Mouse (Mus musculus): ENCODE measurements around the gene Rfx3. TPM values are rescaled to one million over a fixed set of nuclear protein-coding genes. Genes with fewer than 3 reads are reported as not detected.
A peak's percentile ranks its signal among the peaks of the same experiment; 100 is the strongest.

The Rfx3 gene
- polyA plus RNA-seq (2012; rRNA removed) = 29.7 and 30.2 TPM in 2 replicates

DNA sequence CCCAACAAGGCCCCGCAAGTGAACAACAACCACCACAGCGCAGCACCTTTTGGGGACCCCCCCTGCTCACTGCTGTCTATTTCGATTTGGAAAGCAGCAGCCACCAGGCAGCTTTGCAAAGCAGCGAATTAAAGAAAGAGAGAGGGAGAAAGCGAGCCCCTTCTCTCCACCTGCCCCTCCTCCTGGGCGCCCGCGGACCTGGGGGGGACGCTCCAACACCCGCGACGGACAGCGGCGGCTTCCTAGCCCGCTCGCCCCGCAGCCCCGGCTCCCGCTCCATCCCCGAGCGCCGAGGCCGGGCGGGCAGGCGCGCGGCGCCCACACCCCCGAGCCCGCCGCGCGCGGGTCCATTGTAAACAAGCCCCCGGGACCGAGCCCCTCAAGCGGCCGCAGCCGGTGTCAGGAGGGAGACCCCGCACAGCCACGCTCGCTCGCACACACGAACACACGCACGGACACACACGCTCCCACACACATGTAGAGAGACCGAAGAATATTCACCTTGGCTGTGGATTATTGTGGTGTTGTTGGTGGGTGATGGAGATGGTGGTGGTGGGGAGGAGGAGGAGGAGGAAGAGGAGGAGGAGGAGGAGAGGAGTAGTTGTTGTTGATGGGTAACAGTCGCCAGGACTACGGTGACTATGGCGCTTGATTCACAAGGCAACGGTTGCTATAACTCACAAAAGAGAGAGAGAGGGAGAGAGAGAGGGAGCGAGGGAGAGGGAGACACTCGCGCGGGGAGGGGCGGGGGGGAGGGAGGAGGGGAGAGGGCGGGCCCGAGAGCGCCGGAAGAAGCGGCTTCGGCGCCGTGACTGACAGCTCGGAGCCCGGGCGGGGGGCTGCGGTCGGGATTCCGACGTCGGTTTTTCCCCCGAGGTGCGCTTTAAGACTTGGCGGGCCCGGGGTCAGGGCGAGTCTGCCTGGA, at the start of gene Rfx3:
Rfx3 (minus strand) TSS at position 696 of the 925 bp plus-strand sequence.
- peak within 1 kb of the TSS; percentile 97 for H3K27ac ChIP-seq (ENCODE audit: control insufficient read depth, insufficient read depth, low read depth, low read length)
- no peaks in the 10 kb centered on the region for H3K27me3 ChIP-seq (ENCODE audit: control insufficient read depth, insufficient read depth, low read length)
- H3K4me3 ChIP-seq (ENCODE audit: control insufficient read depth, low read depth, low read length) = peak within 1 kb of the TSS; percentile 95
- TF ChIP-seq CTCF (IDR thresholded peaks at IDR 0.05; ENCODE audit: control insufficient read depth, insufficient read depth, insufficient replicate concordance, low read depth, low read length) = no peak
- no peaks in the 10 kb centered on the region for H3K36me3 ChIP-seq (ENCODE audit: control insufficient read depth, insufficient read depth, low read length)
- H3K4me1 ChIP-seq (ENCODE audit: control insufficient read depth, insufficient read depth, low read length) = peaks cover 3% of the 10 kb centered on the region; the same call in 1 of the 2 replicates

DNA sequence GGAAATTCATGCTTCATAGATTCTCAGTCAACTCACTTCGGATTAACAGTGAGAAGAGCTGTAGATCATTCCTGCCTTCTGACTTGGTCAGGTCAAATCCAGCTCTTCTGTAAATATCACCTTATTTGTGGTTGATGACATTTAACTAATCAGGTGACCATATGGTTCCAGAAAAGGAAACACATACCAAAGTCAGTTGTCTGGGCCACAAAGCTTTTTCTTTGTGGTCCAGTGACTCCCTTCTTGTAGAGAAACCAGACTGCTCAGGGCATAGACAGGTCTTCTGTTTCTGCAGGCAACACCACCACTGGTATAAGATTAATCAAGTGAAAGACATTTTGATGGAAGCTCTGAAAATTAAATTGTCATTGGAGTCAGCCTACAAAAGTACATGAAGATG, 41.1 kb upstream of the Rfx3 start:
- H3K27ac ChIP-seq (ENCODE audit: control insufficient read depth, insufficient read depth, low read depth, low read length) = no peak overlapping the region
- no peak for TF ChIP-seq CTCF (IDR thresholded peaks at IDR 0.05; ENCODE audit: control insufficient read depth, insufficient read depth, insufficient replicate concordance, low read depth, low read length)
- no peak for TF ChIP-seq POLR2A (IDR thresholded peaks at IDR 0.05; ENCODE audit: control insufficient read depth, low read depth, low read length)
- H3K4me3 ChIP-seq (ENCODE audit: control insufficient read depth, low read depth, low read length) = no peak overlapping the region
- no peaks in the 10 kb centered on the region for H3K36me3 ChIP-seq (ENCODE audit: control insufficient read depth, insufficient read depth, low read length)
- H3K4me1 ChIP-seq (ENCODE audit: control insufficient read depth, insufficient read depth, low read length) = no peaks in the 10 kb centered on the region
- no peaks in the 10 kb centered on the region for H3K27me3 ChIP-seq (ENCODE audit: control insufficient read depth, insufficient read depth, low read length)

DNA sequence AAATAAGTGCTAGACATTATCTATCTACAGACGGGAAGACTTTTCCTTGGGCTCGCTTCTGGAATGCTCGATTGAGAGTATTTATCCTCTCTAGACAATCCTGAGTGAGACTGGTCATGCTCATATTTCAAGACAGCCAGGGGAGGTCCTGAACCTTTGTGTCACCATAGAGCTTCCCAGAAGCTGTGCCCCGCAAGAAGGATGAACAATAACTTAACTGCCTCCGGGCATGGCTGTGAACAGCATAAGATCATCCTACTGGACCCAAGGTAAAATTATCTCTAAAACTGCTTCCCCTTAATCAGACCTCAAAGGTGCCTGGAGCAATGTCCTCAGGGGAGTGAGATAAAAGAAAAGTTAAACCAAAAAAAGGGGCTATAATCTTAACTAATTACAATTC, 40.6 kb upstream of the Rfx3 start:
- H3K27me3 ChIP-seq (ENCODE audit: control insufficient read depth, insufficient read depth, low read length) = no peaks in the 10 kb centered on the region
- no peak overlapping the region for H3K4me3 ChIP-seq (ENCODE audit: control insufficient read depth, low read depth, low read length)
- no peak overlapping the region for H3K27ac ChIP-seq (ENCODE audit: control insufficient read depth, insufficient read depth, low read depth, low read length)
- no peaks in the 10 kb centered on the region for H3K4me1 ChIP-seq (ENCODE audit: control insufficient read depth, insufficient read depth, low read length)
- TF ChIP-seq CTCF (IDR thresholded peaks at IDR 0.05; ENCODE audit: control insufficient read depth, insufficient read depth, insufficient replicate concordance, low read depth, low read length) = no peak
- TF ChIP-seq POLR2A (IDR thresholded peaks at IDR 0.05; ENCODE audit: control insufficient read depth, low read depth, low read length) = no peak
- H3K36me3 ChIP-seq (ENCODE audit: control insufficient read depth, insufficient read depth, low read length) = no peaks in the 10 kb centered on the region

DNA sequence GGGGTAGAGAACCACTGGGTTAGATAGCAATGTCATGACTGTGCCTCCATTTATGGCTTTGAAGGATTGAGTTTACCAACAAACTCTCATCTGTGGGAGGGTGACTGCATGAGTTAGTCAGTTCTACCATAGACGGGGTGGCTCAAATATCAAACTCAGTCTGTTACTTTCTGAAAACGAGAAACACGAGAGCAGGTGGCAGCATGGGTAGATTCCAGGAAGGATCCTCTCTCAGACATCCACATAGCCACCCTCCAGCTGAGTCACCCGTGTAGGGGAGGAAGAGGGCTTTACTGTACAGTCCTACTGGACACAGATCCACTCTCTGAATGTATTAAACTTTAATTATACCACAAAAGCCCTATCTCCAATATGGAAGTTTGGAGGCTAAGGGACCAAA, 38.3 kb upstream of the Rfx3 start:
- no peak for TF ChIP-seq CTCF (IDR thresholded peaks at IDR 0.05; ENCODE audit: control insufficient read depth, insufficient read depth, insufficient replicate concordance, low read depth, low read length)
- no peak overlapping the region for H3K27ac ChIP-seq (ENCODE audit: control insufficient read depth, insufficient read depth, low read depth, low read length)

DNA sequence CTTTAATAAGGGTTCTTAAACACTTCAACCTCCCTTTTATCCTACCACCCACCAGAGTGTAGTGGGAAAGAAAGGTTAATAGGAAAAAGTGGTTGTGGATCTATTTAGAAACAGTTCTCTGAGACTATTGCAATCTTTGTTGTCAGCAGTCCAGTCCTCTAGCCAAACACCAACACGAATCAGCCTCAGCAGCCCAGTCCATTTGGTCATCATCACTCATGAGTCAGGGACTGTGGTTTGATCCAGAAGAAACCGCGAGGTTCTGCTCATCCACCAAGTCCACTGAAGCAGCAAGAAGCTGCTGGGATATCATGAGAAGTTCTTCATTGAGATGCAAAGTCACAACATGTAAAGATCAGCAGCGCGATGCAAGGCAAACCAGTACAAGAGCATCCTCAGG, 35.8 kb upstream of the Rfx3 start:
- Histone ChIP-seq H3K27me3 (ENCODE audit: control insufficient read depth, insufficient read depth, low read length) (no peaks in the 10 kb centered on the region), H3K27ac (ENCODE audit: control insufficient read depth, insufficient read depth, low read depth, low read length) (no peak overlapping the region), H3K4me1 (ENCODE audit: control insufficient read depth, insufficient read depth, low read length) (no peaks in the 10 kb centered on the region), H3K36me3 (ENCODE audit: control insufficient read depth, insufficient read depth, low read length) (no peaks in the 10 kb centered on the region), H3K4me3 (ENCODE audit: control insufficient read depth, low read depth, low read length) (no peak overlapping the region)
- TF ChIP-seq POLR2A (IDR thresholded peaks at IDR 0.05; ENCODE audit: control insufficient read depth, low read depth, low read length) (no peak), CTCF (IDR thresholded peaks at IDR 0.05; ENCODE audit: control insufficient read depth, insufficient read depth, insufficient replicate concordance, low read depth, low read length) (no peak)

More for the DNA sequence above, 38.3 kb upstream of the Rfx3 start:
- no peaks in the 10 kb centered on the region for H3K4me1 ChIP-seq (ENCODE audit: control insufficient read depth, insufficient read depth, low read length)
- no peaks in the 10 kb centered on the region for H3K27me3 ChIP-seq (ENCODE audit: control insufficient read depth, insufficient read depth, low read length)
- H3K4me3 ChIP-seq (ENCODE audit: control insufficient read depth, low read depth, low read length) = no peak overlapping the region
- no peaks in the 10 kb centered on the region for H3K36me3 ChIP-seq (ENCODE audit: control insufficient read depth, insufficient read depth, low read length)

DNA sequence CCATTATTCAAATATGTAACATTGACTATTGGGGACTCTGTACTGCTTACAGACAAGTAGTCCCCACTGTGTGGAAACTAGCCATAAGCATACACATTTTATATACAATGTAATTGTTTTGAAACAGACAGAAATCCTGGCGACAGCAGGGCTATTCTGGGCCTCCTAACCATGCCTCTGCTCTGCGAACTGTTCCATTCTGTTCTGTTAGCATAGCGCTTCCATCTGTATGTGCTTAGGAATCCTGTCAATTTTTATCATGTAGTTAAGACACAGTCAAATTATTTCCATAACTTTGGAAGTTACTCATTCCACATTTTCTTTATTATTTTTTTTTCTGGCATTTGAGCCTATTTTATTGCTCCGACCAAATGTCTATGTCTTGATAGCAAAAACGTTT, 34.0 kb upstream of the Rfx3 start:
- TF ChIP-seq POLR2A (IDR thresholded peaks at IDR 0.05; ENCODE audit: control insufficient read depth, low read depth, low read length) = no peak
- no peak for TF ChIP-seq CTCF (IDR thresholded peaks at IDR 0.05; ENCODE audit: control insufficient read depth, insufficient read depth, insufficient replicate concordance, low read depth, low read length)
- Histone ChIP-seq H3K4me3 (ENCODE audit: control insufficient read depth, low read depth, low read length) (no peak overlapping the region), H3K4me1 (ENCODE audit: control insufficient read depth, insufficient read depth, low read length) (no peaks in the 10 kb centered on the region), H3K27ac (ENCODE audit: control insufficient read depth, insufficient read depth, low read depth, low read length) (no peak overlapping the region), H3K36me3 (ENCODE audit: control insufficient read depth, insufficient read depth, low read length) (no peaks in the 10 kb centered on the region), H3K27me3 (ENCODE audit: control insufficient read depth, insufficient read depth, low read length) (no peaks in the 10 kb centered on the region)

DNA sequence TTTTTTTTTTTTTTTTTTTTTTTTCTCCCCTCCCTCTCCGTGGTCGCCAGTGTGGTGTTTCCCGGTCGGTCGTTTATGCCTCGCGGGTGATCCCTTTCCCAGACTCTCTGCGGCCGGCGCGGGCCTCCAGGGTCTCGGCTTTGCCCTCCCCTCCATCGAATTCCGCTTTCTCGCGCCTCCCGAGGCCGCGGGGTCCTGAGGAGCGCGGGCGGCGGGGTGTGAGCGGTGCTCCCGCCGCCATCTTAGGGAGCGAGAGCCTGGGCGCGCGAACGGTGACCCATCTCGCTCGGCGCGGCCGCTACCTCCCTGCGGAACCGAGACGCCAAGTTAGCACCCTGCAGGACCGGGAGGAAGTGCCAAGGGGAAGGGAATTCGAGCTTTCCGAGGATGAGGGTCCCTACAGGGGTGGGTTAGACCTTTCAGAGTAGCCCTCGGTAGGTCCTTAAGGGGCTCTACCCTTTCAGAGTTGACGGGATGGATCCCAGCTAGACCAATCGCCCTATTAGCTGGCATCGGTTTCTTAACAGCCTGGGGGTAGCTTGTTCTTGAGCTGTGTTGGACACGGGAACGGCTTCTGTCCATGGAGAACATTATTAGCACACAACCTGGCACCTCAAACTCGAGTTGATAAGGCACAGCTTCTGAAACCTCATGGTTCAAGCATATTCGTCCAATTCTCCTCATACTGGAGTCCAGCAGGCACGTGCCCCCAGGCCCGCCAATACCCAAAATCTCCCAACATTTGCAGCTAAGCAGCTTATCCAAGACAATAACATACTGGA, 943 bp upstream of the Rfx3 start:
- Histone ChIP-seq H3K27ac (ENCODE audit: control insufficient read depth, insufficient read depth, low read depth, low read length) (peak overlapping the region; percentile 97), H3K4me1 (ENCODE audit: control insufficient read depth, insufficient read depth, low read length) (peaks cover 3% of the 10 kb centered on the region; the same call in 1 of the 2 replicates), H3K27me3 (ENCODE audit: control insufficient read depth, insufficient read depth, low read length) (no peaks in the 10 kb centered on the region), H3K4me3 (ENCODE audit: control insufficient read depth, low read depth, low read length) (peak overlapping the region; percentile 95), H3K36me3 (ENCODE audit: control insufficient read depth, insufficient read depth, low read length) (no peaks in the 10 kb centered on the region)
- TF ChIP-seq CTCF (IDR thresholded peaks at IDR 0.05; ENCODE audit: control insufficient read depth, insufficient read depth, insufficient replicate concordance, low read depth, low read length) (no peak), POLR2A (IDR thresholded peaks at IDR 0.05; ENCODE audit: control insufficient read depth, low read depth, low read length) (peak; percentile 35; the same call in 1 of the 2 replicates)
